Mouse (Mus musculus): ENCODE measurements around the gene Tifa.

- TF ChIP-seq CTCF (IDR thresholded peaks at IDR 0.05; ENCODE audit: low read depth) (no peak), EP300 (IDR thresholded peaks at IDR 0.05; ENCODE audit: low read depth) (no peak)
Measured at GRCm38 (mm10) chr3:127745504-127745903, 44.1 kb upstream of the Tifa start.

All from liver, postnatal 0 days (tissue).